Mouse (Mus musculus) right cerebral cortex, adult 18-20 months (tissue): ENCODE results near the gene Col8a2.

Source experiments
- DNase-seq: peaks from one replicate; pipeline ENCODE4 v3.0.0; 2022; ENCODE audit warnings: mixed read lengths

Gene Col8a2

DNA sequence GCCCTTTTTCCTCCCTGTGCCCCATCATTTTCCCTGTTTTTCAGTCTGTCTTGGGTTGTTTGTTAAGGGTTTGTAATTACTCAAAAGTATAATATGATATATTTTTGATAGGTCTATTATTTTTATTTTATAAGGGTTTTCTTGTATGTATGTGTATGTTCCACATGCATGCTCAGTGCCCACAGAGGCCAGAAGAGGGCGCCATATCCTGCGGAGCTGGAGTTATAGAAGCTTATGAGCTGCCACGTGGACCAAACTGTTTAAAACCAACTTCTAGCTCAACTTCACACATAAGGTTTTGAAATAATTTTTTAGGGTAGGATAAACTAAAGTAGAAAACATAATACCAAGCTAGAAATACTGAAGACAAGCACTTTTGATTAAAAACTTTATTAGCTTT lies 45.8 kb downstream of the Col8a2 start:
- DNase-seq, result no peak

DNA sequence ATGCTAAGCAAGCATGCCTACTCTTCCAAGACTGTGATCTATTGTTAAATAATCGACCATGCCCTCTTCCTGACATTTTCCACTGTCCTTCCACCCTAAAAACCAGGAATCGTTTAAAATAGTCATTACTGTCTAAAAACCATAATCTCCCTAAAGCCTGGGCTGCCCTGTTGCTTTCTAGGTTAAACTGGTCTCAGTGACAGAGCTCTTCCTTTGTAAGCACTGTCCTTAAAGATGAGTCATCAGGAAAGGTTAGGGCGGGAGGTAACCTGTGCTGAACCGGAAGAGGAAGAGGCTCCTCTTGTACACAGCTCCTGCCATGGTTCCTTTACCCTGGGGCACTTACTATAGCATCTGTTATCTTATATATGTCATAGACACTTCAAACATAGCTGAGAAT lies 52.9 kb downstream of the Col8a2 start:
- DNase-seq, result no peak

DNA sequence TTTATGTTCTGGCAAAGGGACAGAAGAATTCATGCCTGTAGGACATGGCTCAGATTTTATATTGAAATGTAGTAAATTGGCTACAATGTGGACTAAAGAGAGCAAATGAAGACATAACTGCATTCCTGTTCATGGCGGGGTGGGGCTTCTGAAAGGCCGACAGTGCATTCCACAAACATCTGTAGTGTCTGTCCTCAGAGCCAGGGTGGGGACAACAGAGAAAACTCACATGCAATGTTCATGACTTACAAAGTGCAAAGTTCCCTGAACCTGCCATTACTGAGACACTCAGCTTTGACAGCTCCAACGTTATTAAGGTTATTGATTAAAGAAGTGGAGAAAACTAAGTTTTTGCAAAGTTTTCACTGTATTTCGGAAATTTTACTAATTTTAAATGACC lies 56.9 kb downstream of the Col8a2 start:
- no peak for DNase-seq

DNA sequence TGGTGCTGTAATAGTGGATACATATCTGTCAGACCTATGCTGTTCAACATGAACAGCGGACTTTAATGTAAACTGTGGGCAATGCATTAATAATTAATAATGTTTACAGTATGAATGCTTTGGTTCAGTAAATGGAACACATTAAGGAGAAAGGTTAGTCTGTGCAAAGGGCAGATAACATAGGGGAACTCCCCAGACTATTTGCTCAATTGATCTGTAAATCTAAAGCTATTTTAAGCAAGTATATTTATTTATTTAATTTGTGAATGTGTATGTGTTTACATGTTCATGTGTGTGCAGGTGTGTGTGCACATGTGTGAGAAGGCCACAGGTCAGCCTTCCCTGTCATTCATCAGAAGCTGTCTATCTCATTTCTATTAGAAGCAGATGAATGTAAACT lies 73.5 kb downstream of the Col8a2 start:
- no peak for DNase-seq
